Comparison of ENCODE assay signal across 12 mouse cellular contexts in genomic region chr19:16813306-16813705, GRCm38 (mm10). TPM values are rescaled to one million over a fixed set of nuclear protein-coding genes. Genes with fewer than 3 reads are reported as not detected.
A peak's percentile ranks its signal among the peaks of the same experiment; 100 is the strongest.
DNase-seq lines count a peak whose midpoint lies in the region.
"Had no signal": no experiment of that assay in that cellular context is flagged by ENCODE, and none has a peak within 500 bp of the region (broad histone marks: within the 10 kb centered on the region; RNA-seq: fewer than 3 reads in every experiment).

No protein-coding gene starts in this region.

- peak; percentile 60 to 64 for DNase-seq in cerebellum, postnatal 14 days
- no peak for DNase-seq in cerebellum, adult 18-20 months
- DNase-seq in cerebellum, postnatal 36 days = peak; percentile 3 to 9
- no peak for DNase-seq in cerebellum, adult 8-10 months
- DNase-seq in layer of hippocampus, postnatal 10 days (ENCODE audit: low spot score in 2 of 2) = peak; percentile 3 to 15
- no peak for DNase-seq in layer of hippocampus, adult 18-20 months (ENCODE audit: low spot score in 2 of 2)
- DNase-seq: adrenal gland, adult 2 months; adrenal gland, postnatal 10 days; adrenal gland, postnatal 25 days; cerebellum, adult 11-12 months; cerebellum, adult 9-11 months; embryo, embryonic 11 days had no signal

RNA-seq across cellular contexts. Expression of gene Vps13a, which starts 32.6 kb away (rescaled TPM):
- total RNA-seq in layer of hippocampus, postnatal 10 days (2021) = 10 to 100 TPM; 45.6 to 49.9 TPM
- total RNA-seq in layer of hippocampus, adult 18-20 months (2021) = 10 to 100 TPM; 65.5 to 75.3 TPM

Comparison
In these comparisons a context has a peak if more than half of its experiments do, and no peak if none do; other contexts are left out.
1. DNase-seq: peak in cerebellum, postnatal 14 days (2 of 2), cerebellum, postnatal 36 days (2 of 2) and layer of hippocampus, postnatal 10 days (2 of 2); none in cerebellum, adult 18-20 months (0 of 2), cerebellum, adult 8-10 months (single experiment) and layer of hippocampus, adult 18-20 months (0 of 2).